Mouse (Mus musculus): Measurements from ENCODE around the gene Runx2.

Gene Runx2

GRCm38 (mm10) chr17:44623271-44623670, 191.3 kb downstream of the Runx2 start:
- no peak for DNase-seq (ENCODE audit: low read depth, low spot score)

GRCm38 (mm10) chr17:44620456-44620855, 194.1 kb downstream of the Runx2 start:
- no peak for DNase-seq (ENCODE audit: low read depth, low spot score)

GRCm38 (mm10) chr17:44618691-44619090, 195.9 kb downstream of the Runx2 start:
- DNase-seq (ENCODE audit: low read depth, low spot score): peak; percentile 57

- DNase-seq (ENCODE audit: low read depth, low spot score): peak; percentile 44
Observed at GRCm38 (mm10) chr17:44618175-44618574, 196.4 kb downstream of the Runx2 start.

GRCm38 (mm10) chr17:44617741-44618140, 196.9 kb downstream of the Runx2 start:
- no peak for DNase-seq (ENCODE audit: low read depth, low spot score)

GRCm38 (mm10) chr17:44613716-44614715, 200.6 kb downstream of the Runx2 start:
- no peak for DNase-seq (ENCODE audit: low read depth, low spot score)

- DNase-seq (ENCODE audit: low read depth, low spot score): peak; percentile 47
Observed at GRCm38 (mm10) chr17:44612641-44613040, 202.0 kb downstream of the Runx2 start.

GRCm38 (mm10) chr17:44612002-44612401, 202.6 kb downstream of the Runx2 start:
- no peak for DNase-seq (ENCODE audit: low read depth, low spot score)

- DNase-seq (ENCODE audit: low read depth, low spot score): no peak
Observed at GRCm38 (mm10) chr17:44611543-44611942, 203.1 kb downstream of the Runx2 start.

- DNase-seq (ENCODE audit: low read depth, low spot score): no peak
Observed at GRCm38 (mm10) chr17:44610828-44611227, 203.8 kb downstream of the Runx2 start.

GRCm38 (mm10) chr17:44609897-44610641, 204.5 kb downstream of the Runx2 start:
- DNase-seq (ENCODE audit: low read depth, low spot score): no peak

GRCm38 (mm10) chr17:44609356-44609755, 205.2 kb downstream of the Runx2 start:
- DNase-seq (ENCODE audit: low read depth, low spot score): no peak

- no peak for DNase-seq (ENCODE audit: low read depth, low spot score)
Observed at GRCm38 (mm10) chr17:44608907-44609306, 205.7 kb downstream of the Runx2 start.

- no peak for DNase-seq (ENCODE audit: low read depth, low spot score)
Observed at GRCm38 (mm10) chr17:44607383-44607782, 207.2 kb downstream of the Runx2 start.

- DNase-seq (ENCODE audit: low read depth, low spot score): no peak
Observed at GRCm38 (mm10) chr17:44606245-44606644, 208.4 kb downstream of the Runx2 start.

GRCm38 (mm10) chr17:44605749-44606148, 208.8 kb downstream of the Runx2 start:
- DNase-seq (ENCODE audit: low read depth, low spot score): no peak

GRCm38 (mm10) chr17:44603170-44603569, 211.4 kb downstream of the Runx2 start:
- no peak for DNase-seq (ENCODE audit: low read depth, low spot score)

- DNase-seq (ENCODE audit: low read depth, low spot score): no peak
Observed at GRCm38 (mm10) chr17:44601317-44602021, 213.1 kb downstream of the Runx2 start.

- no peak for DNase-seq (ENCODE audit: low read depth, low spot score)
Observed at GRCm38 (mm10) chr17:44599856-44600255, 214.7 kb downstream of the Runx2 start.

GRCm38 (mm10) chr17:44599132-44599531, 215.5 kb downstream of the Runx2 start:
- no peak for DNase-seq (ENCODE audit: low read depth, low spot score)

- no peak for DNase-seq (ENCODE audit: low read depth, low spot score)
Observed at GRCm38 (mm10) chr17:44597918-44598504, 216.6 kb downstream of the Runx2 start.

- no peak for DNase-seq (ENCODE audit: low read depth, low spot score)
Observed at GRCm38 (mm10) chr17:44592737-44593090, 221.9 kb downstream of the Runx2 start.
